Mouse (Mus musculus) cerebellum, adult 18-20 months (tissue): ENCODE data around the gene Cherp.

Experiments
- DNase-seq, 2 experiments: peaks; one replicate each; pipeline ENCODE4 v3.0.0; 2021

Gene Cherp

DNA sequence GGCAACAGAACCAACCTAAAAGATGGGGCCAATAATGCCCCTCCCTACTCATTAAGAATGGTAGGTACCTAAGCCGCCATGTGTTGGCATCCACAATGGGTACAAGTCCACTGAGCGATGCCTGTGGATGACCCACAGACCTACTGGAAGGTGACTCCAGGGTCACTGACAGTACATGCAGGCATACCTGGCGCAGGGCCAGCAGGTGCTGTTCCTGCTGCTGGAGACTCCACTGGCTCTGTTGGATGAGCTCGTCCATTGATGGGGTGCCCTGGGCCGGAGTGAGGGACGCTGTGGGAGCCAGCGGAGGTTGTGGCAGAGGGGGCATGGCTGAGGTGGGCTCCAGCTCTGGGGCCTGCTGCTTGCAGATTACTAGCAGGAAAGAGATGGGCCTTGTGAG, 4.3 kb downstream of the Cherp start:
- DNase-seq = no peak

DNA sequence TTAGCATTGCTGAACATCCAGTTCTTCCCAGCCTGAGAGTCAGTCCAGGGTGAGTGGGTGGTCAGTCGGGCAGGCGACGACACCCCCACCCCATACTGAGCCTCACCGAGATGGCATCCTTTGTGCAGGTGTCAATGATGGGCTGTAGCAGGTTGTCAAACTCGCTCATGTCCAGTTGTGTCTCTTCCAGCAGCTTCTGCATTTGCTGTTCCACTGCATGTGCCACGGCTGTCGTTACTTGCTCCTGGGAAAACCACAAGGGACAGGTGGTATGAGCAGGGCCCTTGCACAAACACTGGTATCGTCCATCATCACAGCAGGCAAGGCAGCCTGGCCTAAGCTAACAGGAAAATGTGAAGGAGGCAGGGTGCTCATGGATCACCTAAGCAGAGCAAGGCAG, 5.0 kb downstream of the Cherp start:
- no peak for DNase-seq

GRCm38 (mm10) chr8:72469243-72469642, 5.8 kb downstream of the Cherp start:
- DNase-seq = no peak

DNA sequence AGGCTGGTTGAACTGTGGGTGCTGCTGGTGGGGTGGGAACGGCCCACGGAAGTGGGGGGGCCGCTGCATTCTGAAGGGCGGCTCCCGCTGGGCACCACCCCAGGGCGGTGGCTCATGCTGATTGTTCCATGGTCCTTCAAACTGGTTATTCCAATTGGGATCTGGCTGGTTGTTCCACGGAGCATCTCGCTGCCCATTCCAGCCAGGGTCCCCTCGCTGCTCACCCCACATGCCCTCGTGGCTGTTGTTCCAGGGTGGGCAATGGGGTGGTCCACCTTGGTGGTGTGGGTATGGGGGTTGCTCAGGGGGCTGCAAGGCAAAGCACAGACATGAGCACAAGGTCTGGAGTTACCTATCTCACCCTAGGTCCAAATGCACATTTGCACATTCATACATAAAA, 10.8 kb downstream of the Cherp start:
- no peak for DNase-seq

DNA sequence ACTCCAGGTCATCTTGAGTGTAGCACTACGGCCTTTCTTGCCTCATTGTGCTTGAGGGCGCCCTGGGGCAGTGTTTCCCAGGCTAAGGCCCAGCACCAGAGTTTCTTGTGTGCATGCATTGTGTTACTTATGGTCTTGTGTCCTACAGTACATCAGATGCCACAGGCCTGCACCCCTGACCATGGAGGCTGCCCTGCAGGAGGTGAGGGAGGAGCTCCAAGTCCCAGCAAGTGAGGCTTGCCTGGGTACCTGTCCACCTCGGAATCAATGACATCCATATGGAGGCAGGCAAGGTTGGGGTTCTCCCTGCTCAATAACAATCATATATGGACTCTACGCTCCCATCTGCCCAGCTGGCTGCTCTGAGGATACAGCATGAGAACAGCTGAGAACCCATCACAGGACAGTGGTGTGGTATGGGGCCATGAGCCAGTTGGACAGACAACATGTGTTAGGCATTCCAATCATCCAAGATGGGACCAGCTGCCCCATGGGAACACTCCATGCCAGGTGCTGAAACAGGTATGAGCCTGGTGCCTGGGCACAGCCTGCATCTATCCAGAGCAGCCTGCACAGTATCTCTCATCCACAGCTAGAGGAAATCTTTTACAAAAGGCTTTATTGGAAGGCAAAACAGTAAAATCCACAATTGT, 15.0 kb downstream of the Cherp start:
- no peak for DNase-seq

- DNase-seq = no peak
These were observed 16.6 kb downstream of the Cherp start for GRCm38 (mm10) chr8:72458457-72458856.

DNA sequence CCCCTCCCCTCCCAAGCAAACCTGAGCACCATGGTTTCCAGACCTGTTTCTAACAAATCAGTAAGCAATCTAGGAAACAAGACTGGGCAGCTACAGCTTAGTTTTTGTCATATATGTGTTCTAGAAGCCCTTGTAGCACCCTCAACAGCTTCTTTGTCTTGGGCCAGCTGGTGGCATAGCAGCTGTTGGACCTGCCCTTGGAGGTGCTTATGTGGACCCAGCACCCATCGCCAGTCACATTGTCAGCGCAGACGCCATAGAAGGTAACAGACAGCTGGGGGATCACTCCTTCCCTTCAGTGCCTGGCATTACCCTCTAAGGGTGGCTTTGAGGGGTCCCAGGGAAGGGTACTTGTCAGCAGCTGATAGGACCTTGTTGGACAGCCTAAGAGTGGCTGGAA, 17.2 kb downstream of the Cherp start:
- no peak for DNase-seq

DNA sequence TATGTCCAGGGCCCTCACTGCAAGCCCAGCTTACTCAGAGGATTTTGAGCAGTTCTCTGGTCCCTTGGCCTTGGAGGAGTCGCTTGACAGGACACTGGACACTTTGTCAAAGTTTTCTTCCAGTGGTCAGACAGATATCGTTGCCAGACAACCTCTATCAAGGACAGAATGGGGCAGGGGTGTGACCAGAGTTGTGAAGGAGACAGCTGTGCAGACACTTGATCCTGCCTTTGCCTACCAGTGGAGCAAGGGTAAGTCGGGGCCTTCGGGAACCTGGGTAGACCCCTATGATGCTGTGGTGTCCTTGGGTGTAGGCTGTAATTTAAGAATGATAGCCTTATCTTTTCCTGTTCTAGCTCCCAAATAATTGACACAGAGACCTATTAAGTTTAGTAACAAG, 19.7 kb downstream of the Cherp start:
- no peak for DNase-seq

- no peak for DNase-seq
These were observed 21.1 kb downstream of the Cherp start for GRCm38 (mm10) chr8:72453904-72454303.

- DNase-seq = no peak
These were observed 23.5 kb downstream of the Cherp start for GRCm38 (mm10) chr8:72451516-72451915.

GRCm38 (mm10) chr8:72445071-72445470, 30.0 kb downstream of the Cherp start:
- no peak for DNase-seq

GRCm38 (mm10) chr8:72443994-72444350, 31.1 kb downstream of the Cherp start:
- DNase-seq = no peak

- peak; percentile 98 to 100 for DNase-seq
These were observed 31.6 kb downstream of the Cherp start, which contains the start of the genes Calr3 and 1700030K09Rik for GRCm38 (mm10) chr8:72443338-72443993. Gene Calr3 (minus strand): TSS chr8:72443870. Gene 1700030K09Rik (plus strand): TSS chr8:72443880.

DNA sequence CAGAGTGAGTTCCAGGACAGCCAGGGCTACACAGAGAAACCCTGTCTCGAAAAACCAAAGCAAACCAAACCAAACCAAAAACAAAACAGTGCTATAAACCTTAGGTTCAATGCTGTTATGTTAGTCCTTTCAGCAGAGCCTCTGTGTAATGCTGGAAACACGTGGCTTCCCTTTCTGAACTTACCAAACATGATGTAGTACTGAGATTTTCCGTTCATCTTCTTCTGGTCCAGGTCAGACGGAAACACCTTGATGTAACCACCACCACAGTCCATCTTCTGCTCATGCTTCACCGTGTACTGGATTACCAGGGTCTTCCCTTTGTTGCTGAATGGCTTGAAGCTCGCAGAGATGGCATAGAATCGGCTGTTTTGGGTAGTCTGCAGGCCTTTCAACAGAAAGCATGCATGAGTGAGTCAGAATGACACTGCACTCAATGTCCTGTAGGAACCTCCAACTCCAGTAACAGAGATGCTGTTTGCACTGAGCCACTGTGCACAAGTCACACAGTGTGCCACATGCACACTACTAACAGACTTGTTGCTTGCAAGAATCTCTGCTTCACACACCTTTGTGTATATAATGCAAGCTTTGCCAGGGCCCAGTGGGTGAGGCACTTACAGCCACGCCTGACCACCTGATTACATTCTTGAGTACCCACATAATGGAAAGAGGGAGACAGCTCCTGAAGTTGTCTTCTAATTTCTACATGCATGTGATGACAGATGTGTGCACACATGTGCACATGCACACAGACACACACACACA, 36.6 kb downstream of the Cherp start:
- DNase-seq = no peak

DNA sequence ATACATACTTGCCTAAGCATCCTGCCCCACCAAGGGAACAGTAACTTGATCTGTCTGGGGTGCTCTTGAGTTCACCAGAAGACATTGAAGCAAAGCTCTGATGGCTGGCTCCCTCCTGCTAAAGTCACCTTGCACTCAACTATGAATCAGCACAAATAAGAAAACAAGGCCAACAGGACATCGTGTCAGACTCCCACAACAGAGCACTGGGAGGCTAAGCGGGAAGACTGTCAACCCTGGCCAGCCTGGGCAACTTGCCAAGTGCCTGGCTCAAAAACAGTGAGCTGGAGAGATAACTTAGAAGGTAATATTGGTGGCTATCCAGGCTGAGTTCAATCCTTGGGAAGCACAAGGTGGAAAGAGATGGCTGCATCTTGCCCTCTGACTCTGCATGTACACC, 40.1 kb downstream of the Cherp start:
- DNase-seq = peak in 1 of 2 experiments; percentile 34

DNA sequence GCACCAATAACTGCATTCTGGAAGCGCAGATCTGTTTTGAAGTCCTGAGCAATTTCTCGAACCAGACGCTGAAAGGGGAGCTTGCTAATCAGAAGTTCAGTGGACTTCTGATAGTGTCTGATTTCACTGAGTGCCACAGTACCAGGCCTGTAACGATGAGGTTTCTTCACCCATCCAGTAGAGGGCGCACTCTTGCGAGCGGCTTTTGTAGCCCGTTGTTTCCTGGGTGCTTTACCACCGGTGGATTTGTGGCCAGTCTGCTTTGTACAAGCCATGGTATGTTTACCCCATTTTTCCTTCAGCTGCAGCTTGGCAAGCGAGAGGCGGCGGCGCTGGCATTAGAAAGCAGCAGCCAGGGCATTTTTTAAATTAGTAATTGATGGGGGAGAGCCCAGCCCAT, 45.4 kb downstream of the Cherp start:
- no peak for DNase-seq

- no peak for DNase-seq
These were observed 52.1 kb downstream of the Cherp start for GRCm38 (mm10) chr8:72422926-72423325.

GRCm38 (mm10) chr8:72421362-72422335, 53.4 kb downstream of the Cherp start, which contains the start of gene Eps15l1:
Gene Eps15l1 (minus strand): TSS chr8:72421460.
- DNase-seq = peak; percentile 98 to 99

- peak; percentile 42 to 59 for DNase-seq
These were observed 54.3 kb downstream of the Cherp start for GRCm38 (mm10) chr8:72420571-72421361.

DNA sequence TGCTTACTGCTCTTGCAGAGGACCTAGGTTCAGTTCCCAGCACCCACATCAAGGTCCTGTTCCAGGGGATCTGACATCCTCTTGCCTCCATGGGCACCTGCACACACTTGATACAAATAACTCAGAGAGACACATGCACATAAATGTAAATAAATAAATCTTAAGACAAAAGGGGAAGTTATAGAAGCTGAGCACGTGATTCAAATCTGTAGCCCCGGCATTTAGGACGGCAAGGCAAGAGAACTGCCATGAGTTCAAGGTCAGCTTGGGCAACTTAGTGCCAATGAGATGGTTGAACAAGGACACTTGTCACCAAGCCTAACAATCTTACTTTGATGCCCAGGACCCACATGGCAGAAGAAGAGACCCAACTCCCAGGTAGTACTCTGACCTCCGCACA, 57.0 kb downstream of the Cherp start:
- no peak for DNase-seq

DNA sequence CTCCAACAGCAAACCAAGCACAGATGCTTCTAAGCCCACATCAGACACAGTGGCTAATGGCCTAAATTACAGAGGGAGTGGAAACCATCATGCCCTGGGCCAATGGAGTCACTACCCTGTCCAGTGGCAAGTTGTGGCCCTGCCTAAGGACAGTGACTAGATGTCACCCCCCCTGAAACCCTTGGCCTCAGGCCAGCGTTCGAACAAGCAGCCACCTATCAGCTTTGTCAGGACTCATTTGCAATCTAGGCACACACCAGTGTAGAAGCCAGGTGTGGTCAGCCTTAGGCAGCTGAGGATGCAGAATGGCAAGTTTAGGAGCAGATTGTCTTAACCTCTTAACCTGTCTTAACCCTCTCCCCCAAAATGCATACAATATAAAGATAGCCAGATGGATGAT, 59.8 kb downstream of the Cherp start:
- DNase-seq = peak in 1 of 2 experiments; percentile 27

DNA sequence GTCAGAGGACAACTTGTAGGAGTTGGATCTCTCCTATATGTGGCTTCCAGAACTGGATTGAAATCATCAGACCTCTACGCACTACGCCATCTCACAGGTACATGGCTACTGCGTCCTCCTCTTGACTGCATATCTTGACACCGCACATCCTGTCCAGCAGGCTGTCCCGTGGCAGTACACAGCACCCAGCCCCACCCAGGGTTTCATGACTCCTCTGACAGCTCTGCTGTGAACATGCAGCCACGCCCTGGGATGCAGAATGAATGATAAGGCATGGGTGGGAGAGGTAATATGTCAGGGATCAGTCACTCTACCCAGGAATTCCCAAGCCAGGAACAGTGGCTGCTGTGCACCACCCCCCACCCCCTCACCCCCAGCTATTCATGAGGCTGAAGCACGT, 61.2 kb downstream of the Cherp start:
- no peak for DNase-seq
